Mouse (Mus musculus) intestine, embryonic 14.5 days (tissue): ENCODE measurements around the gene Ccdc30. TPM values are rescaled to one million over a fixed set of nuclear protein-coding genes. Genes with fewer than 3 reads are reported as not detected.

Source experiments
- ATAC-seq: fragments of 200-750 bp; cut with Nextera tagmentation; replicated peaks from 2 replicates; pipeline ENCODE4 v1.8.0; 2017; ENCODE audit warnings: low read depth, moderate number of reproducible peaks, moderate TSS enrichment, moderate library complexity; ENCODE audit not compliant: low FRiP score, low TSS enrichment
- DNase-seq: peaks from one replicate; pipeline ENCODE4 v3.0.0-alpha.2; 2018; ENCODE audit warnings: low spot score
- H3K27ac ChIP-seq: fragments of 300-500 bp; sonication (generic); 2 replicates; pipeline ENCODE4 v1.5.1; 2014; ENCODE audit warnings: low read depth, mild to moderate bottlenecking, control low read depth
- H3K27me3 ChIP-seq: fragments of 300-500 bp; sonication (generic); replicated peaks from 2 replicates; pipeline ENCODE4 v1.6.1; 2014; ENCODE audit warnings: low read length, control low read depth; ENCODE audit not compliant: control insufficient read depth, insufficient read depth
- H3K36me3 ChIP-seq: fragments of 300-500 bp; sonication (generic); 2 replicates; pipeline ENCODE4 v1.6.1; 2014; ENCODE audit warnings: low read length, control low read depth; ENCODE audit not compliant: control insufficient read depth, insufficient read depth
- H3K4me1 ChIP-seq: fragments of 300-500 bp; sonication (generic); replicated peaks from 2 replicates; pipeline ENCODE4 v1.6.1; 2014; ENCODE audit warnings: low read length, control low read depth, mixed read lengths; ENCODE audit not compliant: control insufficient read depth, insufficient read depth
- H3K4me2 ChIP-seq: fragments of 300-500 bp; sonication (generic); 2 replicates; pipeline ENCODE4 v1.6.1; 2014; ENCODE audit warnings: low read length
- H3K4me3 ChIP-seq: fragments of 300-500 bp; sonication (generic); 2 replicates; pipeline ENCODE4 v1.5.1; 2014; ENCODE audit warnings: low read depth, low read length, control low read depth, mixed read lengths
- H3K9ac ChIP-seq: fragments of 300-500 bp; sonication (generic); 2 replicates; pipeline ENCODE4 v1.6.1; 2014; ENCODE audit warnings: mild to moderate bottlenecking, low read length
- H3K9me3 ChIP-seq: fragments of 300-500 bp; sonication (generic); 2 replicates; pipeline ENCODE4 v1.6.1; 2016; ENCODE audit warnings: low read length, control low read depth; ENCODE audit not compliant: control insufficient read depth
- WGBS: fragments of 180-500 bp; shearing (Covaris S2); extraction: QIAGEN DNeasy Blood & Tissue Kit; methylation state at CpG from one replicate; pipeline ENCODE4 v1.1.7; 2014; 5-methylcytosine and 5-hydroxymethylcytosine counted together
- polyA plus RNA-seq: library from polyadenylated mRNA; unstranded; fragments of >200 nt; fragmentation: Nextera tagmentation; extraction: Ambion mirVana; gene quantifications from 2 replicates; pipeline ENCODE4 v1.2.1, GENCODE M21; 2014

The Ccdc30 gene
- polyA plus RNA-seq, 1 experiment from 2014 or later, result 5.1 TPM

DNA sequence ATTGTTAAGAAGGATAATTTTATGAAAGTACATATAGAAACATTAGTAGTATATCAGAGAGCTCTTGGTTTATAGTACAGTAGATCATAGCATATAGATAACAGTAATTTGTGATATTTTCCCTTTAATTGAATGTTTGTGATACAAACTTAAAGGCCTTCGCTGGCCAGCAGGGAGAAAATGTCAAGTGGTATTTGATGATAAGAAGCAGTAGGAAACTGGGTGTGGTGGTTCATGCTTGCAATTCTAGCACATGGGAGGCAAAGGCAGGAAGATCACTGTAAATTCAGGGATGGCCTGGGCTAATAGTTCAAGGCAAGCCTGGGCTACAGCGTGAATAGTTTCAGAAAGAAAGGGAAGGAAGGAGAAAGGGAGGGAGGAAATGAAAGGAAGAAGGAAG, 9.8 kb upstream of the Ccdc30 start:
- ATAC-seq, result no peak
- peaks cover 8% of the 10 kb centered on the region for H3K4me1 ChIP-seq
- no peak for DNase-seq
- no peaks in the 10 kb centered on the region for H3K9me3 ChIP-seq
- H3K4me3 ChIP-seq, result no peak overlapping the region
- no peaks in the 10 kb centered on the region for H3K27me3 ChIP-seq
- H3K27ac ChIP-seq, result no peak overlapping the region
- H3K9ac ChIP-seq, result no peak overlapping the region
- WGBS, result 82% methylated on average over 2 of the region's 2 CpGs
- no peaks in the 10 kb centered on the region for H3K36me3 ChIP-seq
- no peak overlapping the region for H3K4me2 ChIP-seq

DNA sequence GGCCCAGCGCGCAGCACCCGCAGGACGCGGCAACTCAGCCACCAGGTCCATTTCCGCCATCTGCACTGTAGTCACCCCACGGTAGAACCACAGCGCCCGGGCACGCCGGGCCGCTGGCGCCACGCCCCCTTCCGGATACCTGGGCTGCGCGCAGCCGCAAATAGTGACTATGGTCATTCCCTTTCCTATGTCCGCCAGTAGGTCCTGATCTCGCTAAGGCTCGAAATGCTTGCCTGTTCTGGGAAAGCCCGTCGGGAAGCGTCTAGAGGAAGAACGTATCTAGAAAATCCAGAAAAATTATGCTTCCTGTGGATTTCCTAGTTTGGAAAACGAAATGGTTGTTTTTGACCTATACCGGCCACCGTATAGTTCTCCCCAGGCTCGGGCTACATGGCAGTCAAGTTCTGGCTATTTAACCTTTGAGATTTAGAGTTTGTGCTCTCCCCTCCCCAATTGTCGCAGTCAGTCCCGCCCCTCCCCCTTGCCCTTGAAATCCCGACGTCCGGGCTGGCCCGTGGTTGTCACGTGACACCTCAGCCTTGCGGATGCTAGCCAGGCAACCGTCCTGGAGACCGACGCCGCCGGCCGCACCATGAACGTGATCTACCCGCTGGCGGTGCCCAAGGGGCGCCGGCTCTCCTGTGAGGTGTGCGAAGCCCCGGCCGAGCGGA, 7.1 kb upstream of the Ccdc30 start, which contains the start of the genes Ppcs and Zmynd12:
TSS of gene Ppcs (minus strand) at position 127 of the 671 bp plus-strand sequence.
TSS of gene Zmynd12 (plus strand) at position 521 of the 671 bp plus-strand sequence.
- DNase-seq (peak; percentile 93), ATAC-seq (peak; percentile 97)
- under 1% methylated on average over 52 of the region's 52 CpGs for WGBS
- no peaks in the 10 kb centered on the region for H3K9me3 ChIP-seq
- H3K36me3 ChIP-seq, result no peaks in the 10 kb centered on the region
- peak within 1 kb of the TSS; percentile 62 for H3K9ac ChIP-seq
- H3K4me3 ChIP-seq, result peak within 1 kb of the TSS; percentile 63
- no peaks in the 10 kb centered on the region for H3K27me3 ChIP-seq
- peak within 1 kb of the TSS; percentile 86 for H3K27ac ChIP-seq
- peaks cover 8% of the 10 kb centered on the region for H3K4me1 ChIP-seq
- H3K4me2 ChIP-seq, result peak within 1 kb of the TSS; percentile 68

DNA sequence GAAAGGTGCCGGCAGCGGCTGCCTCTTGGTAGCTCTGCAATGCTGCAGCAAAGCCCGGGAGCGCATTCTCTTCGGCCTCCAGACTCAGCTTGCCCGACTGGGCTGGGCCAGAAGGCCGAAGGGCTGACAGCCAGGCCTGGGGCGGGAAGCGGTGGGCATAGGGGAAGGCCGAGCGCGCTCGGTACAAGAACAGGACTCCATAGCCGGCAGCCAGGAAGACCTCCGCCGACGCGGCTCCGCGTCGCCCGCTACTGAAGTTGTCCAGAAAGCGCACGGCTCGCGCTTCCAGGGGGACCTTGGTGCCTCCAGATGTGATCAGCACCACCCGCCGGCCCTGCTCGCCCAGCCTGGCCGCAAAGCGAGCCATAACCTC, 6.6 kb upstream of the Ccdc30 start:
- ATAC-seq, result peak; percentile 66; the same call in 1 of the 2 replicates
- no peaks in the 10 kb centered on the region for H3K36me3 ChIP-seq
- peaks cover 8% of the 10 kb centered on the region for H3K4me1 ChIP-seq
- H3K4me2 ChIP-seq, result peak overlapping the region; percentile 68
- DNase-seq, result peak; percentile 85
- peak overlapping the region; percentile 86 for H3K27ac ChIP-seq
- H3K9ac ChIP-seq, result peak overlapping the region; percentile 62
- peak overlapping the region; percentile 63 for H3K4me3 ChIP-seq
- H3K9me3 ChIP-seq, result no peaks in the 10 kb centered on the region
- WGBS, result 1% methylated on average over 20 of the region's 31 CpGs
- H3K27me3 ChIP-seq, result no peaks in the 10 kb centered on the region

DNA sequence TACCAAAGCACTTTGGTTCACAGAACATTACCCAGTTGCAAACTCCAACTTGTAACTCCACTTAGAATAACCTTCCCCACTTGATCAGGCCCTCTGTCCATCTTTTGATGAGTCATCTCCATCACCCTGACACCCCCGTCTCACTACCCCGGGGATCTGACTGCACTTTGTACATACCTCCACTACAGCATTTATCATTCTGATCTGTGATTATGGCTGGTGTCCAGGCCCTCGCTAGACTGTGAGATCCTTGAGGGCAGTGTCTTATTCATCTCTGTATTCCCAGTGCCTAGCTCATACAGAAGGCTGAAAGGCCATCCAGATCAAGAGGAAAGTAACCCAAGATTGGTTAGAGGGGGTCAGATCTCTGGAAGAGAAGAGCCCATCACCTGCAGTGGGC, 5.9 kb upstream of the Ccdc30 start:
- Histone ChIP-seq H3K4me1 (peaks cover 8% of the 10 kb centered on the region), H3K9ac (peak overlapping the region; percentile 62), H3K4me2 (peak overlapping the region; percentile 68), H3K27me3 (no peaks in the 10 kb centered on the region), H3K4me3 (peak overlapping the region; percentile 63), H3K36me3 (no peaks in the 10 kb centered on the region), H3K9me3 (no peaks in the 10 kb centered on the region), H3K27ac (no peak overlapping the region)
- 25% methylated on average over 3 of the region's 3 CpGs for WGBS
- DNase-seq, result no peak
- ATAC-seq, result no peak

DNA sequence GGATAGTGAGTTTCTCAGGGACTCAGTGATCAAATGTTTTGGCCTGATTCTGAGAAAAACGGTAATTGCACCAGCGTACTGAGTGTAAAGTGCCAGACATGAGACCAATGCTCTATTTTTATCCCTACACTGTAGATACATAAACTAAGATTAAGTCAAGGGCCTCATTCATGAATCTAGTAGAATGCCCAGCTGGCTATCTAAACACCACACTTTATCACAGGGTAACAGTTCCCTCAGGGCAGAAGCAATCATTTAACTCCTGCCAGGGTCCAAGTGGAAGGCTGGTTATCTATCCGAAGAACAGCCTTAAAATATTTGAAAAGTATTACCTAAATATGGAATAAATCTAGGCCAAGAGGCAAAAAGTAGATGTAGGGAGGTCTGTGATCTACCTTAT, 2.6 kb upstream of the Ccdc30 start:
- no peak for ATAC-seq
- no peak overlapping the region for H3K4me2 ChIP-seq
- no peaks in the 10 kb centered on the region for H3K27me3 ChIP-seq
- 89% methylated on average over 3 of the region's 3 CpGs for WGBS
- no peak overlapping the region for H3K4me3 ChIP-seq
- no peak for DNase-seq
- no peak overlapping the region for H3K9ac ChIP-seq
- H3K4me1 ChIP-seq, result peaks cover 5% of the 10 kb centered on the region
- no peak overlapping the region for H3K27ac ChIP-seq
- H3K36me3 ChIP-seq, result no peaks in the 10 kb centered on the region
- no peaks in the 10 kb centered on the region for H3K9me3 ChIP-seq

DNA sequence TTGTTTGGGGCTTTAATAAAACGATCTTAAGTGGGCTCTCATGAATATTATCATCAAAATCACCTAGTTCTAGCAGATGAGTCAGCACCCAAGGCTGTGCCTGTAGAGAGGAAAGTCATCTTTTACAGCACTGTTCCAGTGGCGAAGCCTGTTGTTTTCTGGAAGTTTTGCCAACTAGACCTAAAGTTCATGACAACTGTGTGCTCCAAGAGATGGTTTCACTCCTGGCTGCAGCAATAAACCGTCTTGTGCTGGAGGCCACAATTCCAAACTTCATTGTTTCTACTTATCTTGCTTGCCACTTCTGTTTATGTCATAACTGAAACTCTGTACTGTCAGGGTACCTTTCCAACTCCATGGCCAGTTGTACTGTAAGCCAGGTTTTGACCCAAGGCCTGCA, 1.9 kb upstream of the Ccdc30 start:
- no peak overlapping the region for H3K4me2 ChIP-seq
- 84% methylated on average over 3 of the region's 3 CpGs for WGBS
- ATAC-seq, result no peak
- no peak for DNase-seq
- no peaks in the 10 kb centered on the region for H3K27me3 ChIP-seq
- no peak overlapping the region for H3K27ac ChIP-seq
- H3K4me3 ChIP-seq, result no peak overlapping the region
- no peaks in the 10 kb centered on the region for H3K9me3 ChIP-seq
- H3K36me3 ChIP-seq, result no peaks in the 10 kb centered on the region
- H3K4me1 ChIP-seq, result peaks cover 5% of the 10 kb centered on the region
- no peak overlapping the region for H3K9ac ChIP-seq

DNA sequence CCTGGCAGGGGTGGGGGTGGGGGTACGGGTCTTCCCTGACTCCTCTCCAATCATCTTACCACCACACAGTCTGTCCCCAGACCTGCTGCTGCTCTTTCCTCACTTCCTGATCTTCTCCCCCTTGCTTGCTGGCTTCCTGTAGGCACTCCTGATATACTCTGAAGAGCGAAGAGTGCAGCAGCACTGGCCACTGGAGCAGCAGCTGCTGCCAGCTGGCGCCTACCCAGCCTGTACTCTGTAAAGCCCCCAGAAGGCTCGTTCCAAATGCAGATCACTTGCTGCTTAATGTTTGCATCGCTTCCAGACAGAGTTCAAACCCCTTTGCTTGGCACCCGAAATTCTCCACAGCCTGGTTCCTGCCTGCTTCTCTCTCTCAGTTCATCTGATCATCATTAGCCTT, 2.5 kb downstream of the Ccdc30 start:
- no peak overlapping the region for H3K4me3 ChIP-seq
- ATAC-seq (no peak), DNase-seq (no peak)
- no peaks in the 10 kb centered on the region for H3K9me3 ChIP-seq
- H3K9ac ChIP-seq, result no peak overlapping the region
- H3K4me2 ChIP-seq, result no peak overlapping the region
- H3K4me1 ChIP-seq, result no peaks in the 10 kb centered on the region
- WGBS, result 63% methylated on average over 6 of the region's 6 CpGs
- H3K27me3 ChIP-seq, result no peaks in the 10 kb centered on the region
- H3K36me3 ChIP-seq, result no peaks in the 10 kb centered on the region
- H3K27ac ChIP-seq, result no peak overlapping the region

DNA sequence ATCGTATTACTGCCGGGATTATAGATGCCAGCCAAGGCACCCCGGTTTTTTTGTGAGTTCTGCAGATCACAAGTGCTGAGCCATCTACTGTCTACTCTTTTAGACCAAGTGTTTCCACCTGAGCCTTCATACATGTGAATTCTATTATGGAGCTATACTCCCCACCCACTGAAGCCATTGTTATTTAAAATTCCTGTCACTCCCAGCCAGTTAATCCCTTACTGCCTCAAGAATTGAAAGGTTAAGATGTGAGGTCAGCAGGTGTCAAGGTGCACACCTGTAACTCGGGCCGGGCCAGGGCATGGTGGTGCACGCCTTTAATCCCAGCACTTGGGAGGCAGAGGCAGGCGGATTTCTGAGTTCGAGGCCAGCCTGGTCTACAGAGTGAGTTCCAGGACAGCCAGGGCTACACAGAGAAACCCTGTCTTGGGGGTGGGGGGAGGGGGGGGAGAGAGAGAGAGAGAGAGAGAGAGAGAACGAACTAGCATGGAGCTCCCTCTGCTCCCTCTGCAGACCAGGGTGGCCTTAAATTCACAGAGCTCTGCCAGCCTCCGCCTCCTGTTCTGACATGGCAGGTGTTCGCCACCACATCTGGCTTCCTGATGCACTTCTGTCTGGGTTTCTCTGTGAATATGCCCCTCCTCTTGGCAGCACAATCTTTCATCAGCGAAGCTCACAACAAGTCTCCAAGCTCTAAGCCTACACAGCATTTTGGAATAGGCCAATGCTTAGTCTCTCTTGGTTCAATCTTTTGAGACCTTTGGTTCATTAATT, 3.3 kb downstream of the Ccdc30 start:
- Histone ChIP-seq H3K27me3 (no peaks in the 10 kb centered on the region), H3K4me2 (no peak overlapping the region), H3K27ac (no peak overlapping the region), H3K9ac (no peak overlapping the region), H3K4me1 (no peaks in the 10 kb centered on the region), H3K9me3 (no peaks in the 10 kb centered on the region), H3K36me3 (no peaks in the 10 kb centered on the region), H3K4me3 (no peak overlapping the region)
- DNase-seq (no peak), ATAC-seq (no peak)
- WGBS, result 75% methylated on average over 12 of the region's 12 CpGs
